Mouse (Mus musculus) bone marrow, adult 2 months (tissue): ENCODE measurements around the gene G0s2.

Source experiments
- CTCF ChIP-seq: fragments of 200-500 bp; IDR thresholded peaks from 2 replicates; pipeline ENCODE4 v1.5.1; 2011; ENCODE audit warnings: low read length, control low read depth; ENCODE audit not compliant: control insufficient read depth, insufficient read depth
- POLR2A ChIP-seq: fragments of 200-500 bp; IDR thresholded peaks from 2 replicates; pipeline ENCODE4 v1.6.1; 2011; ENCODE audit warnings: low read depth, mild to moderate bottlenecking, control low read depth, low read length, borderline replicate concordance; ENCODE audit not compliant: control insufficient read depth

- TF ChIP-seq CTCF, result no peak
- no peak for TF ChIP-seq POLR2A
Measured at GRCm38 (mm10) chr1:193256621-193257098, 16.4 kb downstream of the G0s2 start.
